Mouse (Mus musculus): ENCODE data around the gene Ppfia3. TPM values are rescaled to one million over a fixed set of nuclear protein-coding genes. Genes with fewer than 3 reads are reported as not detected.

Gene Ppfia3
- 6.9 and 12.6 TPM in 2 replicates for total RNA-seq (2012; rRNA removed)

- peaks cover 2% of the 10 kb centered on the region; the same call in 1 of the 2 replicates for H3K36me3 ChIP-seq (ENCODE audit: control insufficient read depth, insufficient read depth, low read length, poor library complexity, severe bottlenecking)
- H3K4me3 ChIP-seq (ENCODE audit: insufficient read depth in 1 of 2, low read depth in 1 of 2, low read length in 2 of 2, poor library complexity in 1 of 2, severe bottlenecking in 1 of 2) = peak within 1 kb of the TSS; percentile 73 to 81
- DNase-seq (ENCODE audit: low read depth, low spot score) = no peak
- H3K4me1 ChIP-seq (ENCODE audit: control insufficient read depth in 2 of 2, insufficient read depth in 2 of 2, low read length in 2 of 2, poor library complexity in 1 of 2) = peaks cover 2 to 18% of the 10 kb centered on the region in 2 experiments; a peak in 3 of 4 replicates
- H3K9me3 ChIP-seq (ENCODE audit: control insufficient read depth, insufficient read depth, low read depth, low read length) = no peaks in the 10 kb centered on the region
- H3K9ac ChIP-seq (ENCODE audit: insufficient read depth, low read depth, low read length, poor library complexity, severe bottlenecking) = peak within 1 kb of the TSS; percentile 83
- TF ChIP-seq ZC3H11A (IDR thresholded peaks at IDR 0.05; ENCODE audit: borderline replicate concordance, low read depth, low read length) = no peak
- no peak for TF ChIP-seq MAFK (IDR thresholded peaks at IDR 0.05; ENCODE audit: insufficient read depth, low read depth, low read length)
- no peak for TF ChIP-seq HCFC1 (IDR thresholded peaks at IDR 0.05; ENCODE audit: borderline replicate concordance, insufficient read depth, low read length)
- no peak for TF ChIP-seq CHD2 (IDR thresholded peaks at IDR 0.05; ENCODE audit: low read depth, low read length)
- no peak for TF ChIP-seq ZNF384 (IDR thresholded peaks at IDR 0.05; ENCODE audit: low read depth, low read length)
- in situ Hi-C loops (cut with MboI; ENCODE audit: low sequenced_read_pairs in 2 of 2, unreplicated experiment in 2 of 2) = no loop called here
- peak within 1 kb of the TSS; percentile 33; the same call in 1 of the 2 replicates for H3K27ac ChIP-seq (ENCODE audit: insufficient read depth, low read depth, low read length, poor library complexity, severe bottlenecking)
Measured at GRCm38 (mm10) chr7:45366652-45367019, at the start of gene Ppfia3. Ppfia3 (minus strand) TSS chr7:45367019.

GRCm38 (mm10) chr7:45415636-45416035 lies 48.8 kb upstream of the Ppfia3 start:
- TF ChIP-seq ZNF384 (IDR thresholded peaks at IDR 0.05; ENCODE audit: low read depth, low read length) = no peak
- no peak for TF ChIP-seq CHD2 (IDR thresholded peaks at IDR 0.05; ENCODE audit: low read depth, low read length)
- H3K9ac ChIP-seq (ENCODE audit: insufficient read depth, low read depth, low read length, poor library complexity, severe bottlenecking) = peak overlapping the region; percentile 6; the same call in 1 of the 2 replicates
- H3K4me1 ChIP-seq (ENCODE audit: control insufficient read depth in 2 of 2, insufficient read depth in 2 of 2, low read length in 2 of 2, poor library complexity in 1 of 2) = peaks cover 6 to 34% of the 10 kb centered on the region in 2 experiments; a peak in 2 of 4 replicates
- H3K9me3 ChIP-seq (ENCODE audit: control insufficient read depth, insufficient read depth, low read depth, low read length) = no peaks in the 10 kb centered on the region
- no peak for DNase-seq (ENCODE audit: low read depth, low spot score)
- 0 out of 2 replicates have a peak, but pooled peaks cover 2% of the 10 kb centered on the region for H3K36me3 ChIP-seq (ENCODE audit: control insufficient read depth, insufficient read depth, low read length, poor library complexity, severe bottlenecking)
- no peak overlapping the region for H3K27ac ChIP-seq (ENCODE audit: insufficient read depth, low read depth, low read length, poor library complexity, severe bottlenecking)
- in situ Hi-C loops (cut with MboI; ENCODE audit: low sequenced_read_pairs in 2 of 2, unreplicated experiment in 2 of 2) = no loop called here
- peak overlapping the region; percentile 44 to 66; a peak in 3 of 4 replicates for H3K4me3 ChIP-seq (ENCODE audit: insufficient read depth in 1 of 2, low read depth in 1 of 2, low read length in 2 of 2, poor library complexity in 1 of 2, severe bottlenecking in 1 of 2)

GRCm38 (mm10) chr7:45414740-45415224 lies 48.0 kb upstream of the Ppfia3 start:
- no peak overlapping the region for H3K27ac ChIP-seq (ENCODE audit: insufficient read depth, low read depth, low read length, poor library complexity, severe bottlenecking)
- 0 out of 4 replicates have a peak overlapping the region, but pooled peaks of 1 of the 2 experiments have one; percentile 74 for H3K4me3 ChIP-seq (ENCODE audit: insufficient read depth in 1 of 2, low read depth in 1 of 2, low read length in 2 of 2, poor library complexity in 1 of 2, severe bottlenecking in 1 of 2)
- H3K4me1 ChIP-seq (ENCODE audit: control insufficient read depth in 2 of 2, insufficient read depth in 2 of 2, low read length in 2 of 2, poor library complexity in 1 of 2) = peaks cover 6 to 29% of the 10 kb centered on the region in 2 experiments; a peak in 2 of 4 replicates
- in situ Hi-C loops (cut with MboI; ENCODE audit: low sequenced_read_pairs in 2 of 2, unreplicated experiment in 2 of 2) = no loop called here
- no peak overlapping the region for H3K9ac ChIP-seq (ENCODE audit: insufficient read depth, low read depth, low read length, poor library complexity, severe bottlenecking)
- no peak for TF ChIP-seq HCFC1 (IDR thresholded peaks at IDR 0.05; ENCODE audit: borderline replicate concordance, insufficient read depth, low read length)
- TF ChIP-seq ZNF384 (IDR thresholded peaks at IDR 0.05; ENCODE audit: low read depth, low read length) = no peak
- TF ChIP-seq CHD2 (IDR thresholded peaks at IDR 0.05; ENCODE audit: low read depth, low read length) = no peak
- TF ChIP-seq ZC3H11A (IDR thresholded peaks at IDR 0.05; ENCODE audit: borderline replicate concordance, low read depth, low read length) = no peak
- TF ChIP-seq MAFK (IDR thresholded peaks at IDR 0.05; ENCODE audit: insufficient read depth, low read depth, low read length) = no peak
- H3K36me3 ChIP-seq (ENCODE audit: control insufficient read depth, insufficient read depth, low read length, poor library complexity, severe bottlenecking) = no peaks in the 10 kb centered on the region
- no peaks in the 10 kb centered on the region for H3K9me3 ChIP-seq (ENCODE audit: control insufficient read depth, insufficient read depth, low read depth, low read length)
- no peak for DNase-seq (ENCODE audit: low read depth, low spot score)

GRCm38 (mm10) chr7:45413864-45414739 lies 47.3 kb upstream of the Ppfia3 start:
- H3K9me3 ChIP-seq (ENCODE audit: control insufficient read depth, insufficient read depth, low read depth, low read length) = no peaks in the 10 kb centered on the region

More at GRCm38 (mm10) chr7:45413864-45414739, 47.3 kb upstream of the Ppfia3 start:
- in situ Hi-C loops (cut with MboI; ENCODE audit: low sequenced_read_pairs in 2 of 2, unreplicated experiment in 2 of 2) = no loop called here
- Histone ChIP-seq H3K27ac (ENCODE audit: insufficient read depth, low read depth, low read length, poor library complexity, severe bottlenecking) (no peak overlapping the region), H3K4me1 (ENCODE audit: control insufficient read depth in 2 of 2, insufficient read depth in 2 of 2, low read length in 2 of 2, poor library complexity in 1 of 2) (peaks cover 2 to 24% of the 10 kb centered on the region in 2 experiments; a peak in 2 of 4 replicates), H3K36me3 (ENCODE audit: control insufficient read depth, insufficient read depth, low read length, poor library complexity, severe bottlenecking) (no peaks in the 10 kb centered on the region), H3K4me3 (ENCODE audit: insufficient read depth in 1 of 2, low read depth in 1 of 2, low read length in 2 of 2, poor library complexity in 1 of 2, severe bottlenecking in 1 of 2) (peak overlapping the region; percentile 61 to 74), H3K9ac (ENCODE audit: insufficient read depth, low read depth, low read length, poor library complexity, severe bottlenecking) (peak overlapping the region; percentile 18; the same call in 1 of the 2 replicates)
- DNase-seq (ENCODE audit: low read depth, low spot score) = no peak
- TF ChIP-seq ZC3H11A (IDR thresholded peaks at IDR 0.05; ENCODE audit: borderline replicate concordance, low read depth, low read length) (no peak), CHD2 (IDR thresholded peaks at IDR 0.05; ENCODE audit: low read depth, low read length) (no peak), ZNF384 (IDR thresholded peaks at IDR 0.05; ENCODE audit: low read depth, low read length) (peak; percentile 85), MAFK (IDR thresholded peaks at IDR 0.05; ENCODE audit: insufficient read depth, low read depth, low read length) (no peak)
